Comparison of ENCODE assay signal across 8 mouse cellular contexts in the genomic region with DNA sequence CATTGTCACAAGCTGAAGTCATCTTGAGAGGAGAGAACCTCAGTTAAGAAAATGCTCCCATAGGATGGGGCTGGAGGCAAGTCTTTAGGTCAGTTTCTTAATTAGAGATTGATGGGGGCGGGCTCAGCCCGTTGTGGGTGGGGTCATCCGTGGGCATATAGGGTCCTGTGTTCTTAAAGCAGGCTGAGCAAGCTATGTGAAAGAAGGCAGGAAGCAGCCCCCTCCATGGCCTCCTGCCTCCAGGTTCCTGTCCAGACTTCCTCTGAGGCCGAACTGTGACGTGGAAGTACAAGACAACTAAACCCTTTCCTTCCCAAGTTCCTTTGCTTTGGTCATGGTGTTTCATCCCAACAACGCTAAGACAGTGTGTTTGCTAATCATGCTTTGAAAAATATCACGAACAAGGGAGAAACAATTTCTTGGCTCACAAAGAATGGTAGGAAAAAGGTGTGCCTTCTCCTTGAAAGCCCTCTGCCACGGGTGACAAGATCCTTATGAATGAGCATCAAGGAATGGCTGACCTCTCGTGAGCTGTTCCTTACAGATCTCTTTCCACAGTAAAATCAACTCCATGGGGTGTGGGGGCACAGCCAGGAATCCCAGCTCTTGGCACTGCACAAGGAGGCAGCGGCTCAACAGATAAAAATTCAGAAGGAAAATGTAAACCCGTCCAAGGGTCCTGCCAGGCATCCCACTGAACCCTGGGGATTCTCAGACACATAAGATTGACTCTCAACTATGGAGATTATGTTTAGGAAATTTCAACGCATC. TPM values are rescaled to one million over a fixed set of nuclear protein-coding genes. Genes with fewer than 3 reads are reported as not detected.
DNase-seq lines count a peak whose midpoint lies in the region; ATAC-seq lines count a peak whose summit lies in the region.

No protein-coding gene starts in this region.

- H3K9ac ChIP-seq in forebrain, embryonic 11.5 days (ENCODE audit: low read length) = peak overlapping the region; percentile 98
- peak overlapping the region; percentile 86 for H3K9ac ChIP-seq in midbrain, embryonic 12.5 days (replicated peaks)

- no peaks in the 10 kb centered on the region for H3K9me3 ChIP-seq in forebrain, embryonic 11.5 days (ENCODE audit: control insufficient read depth, low read length)
- H3K9me3 ChIP-seq in midbrain, embryonic 12.5 days = no peaks in the 10 kb centered on the region

- no peak for ATAC-seq in CD4-positive, CD25-positive, alpha-beta regulatory T cell, adult 4 months
- ATAC-seq in forebrain, embryonic 11.5 days (replicated peaks; ENCODE audit: low FRiP score) = no peak
- ATAC-seq in midbrain, embryonic 12.5 days (ENCODE audit: low FRiP score, low read depth) = no peak

- H3K4me2 ChIP-seq in forebrain, embryonic 11.5 days (ENCODE audit: low read depth, low read length, severe bottlenecking) = peak overlapping the region; percentile 86
- H3K4me2 ChIP-seq in midbrain, embryonic 12.5 days (replicated peaks) = peak overlapping the region; percentile 88

- no peaks in the 10 kb centered on the region for H3K27me3 ChIP-seq in forebrain, embryonic 11.5 days (ENCODE audit: control insufficient read depth, insufficient read depth, low read length)
- no peaks in the 10 kb centered on the region for H3K27me3 ChIP-seq in midbrain, embryonic 12.5 days

- DNase-seq in CD4-positive, CD25-positive, alpha-beta regulatory T cell, adult 2 months (ENCODE audit: low read depth, low spot score) = peak; percentile 19
- DNase-seq in 3134 (ENCODE audit: extremely low read depth, insufficient read length, low spot score) = peak; percentile 40
- DNase-seq in forebrain, embryonic 11.5 days (ENCODE audit: low spot score) = no peak
- DNase-seq in kidney, postnatal 10 days = peak; percentile 71
- DNase-seq in ovary, postnatal 36 days (ENCODE audit: low spot score) = no peak
- no peak for DNase-seq in left cerebral cortex, postnatal 36 days (ENCODE audit: low spot score in 2 of 2)

- no peak overlapping the region for H3K27ac ChIP-seq in forebrain, embryonic 11.5 days (ENCODE audit: low read depth, low read length)
- no peak overlapping the region for H3K27ac ChIP-seq in midbrain, embryonic 12.5 days (replicated peaks)

- intact Hi-C loops in left cerebral cortex, postnatal 36 days (cut with DNase I) = no loop called here

- H3K36me3 ChIP-seq in forebrain, embryonic 11.5 days (ENCODE audit: control insufficient read depth, insufficient read depth, low read length) = peaks cover 16% of the 10 kb centered on the region
- H3K36me3 ChIP-seq in midbrain, embryonic 12.5 days = peaks cover 40% of the 10 kb centered on the region

- H3K4me1 ChIP-seq in forebrain, embryonic 11.5 days (replicated peaks; ENCODE audit: control insufficient read depth, insufficient read depth, low read length) = peaks cover 16% of the 10 kb centered on the region
- peaks cover 36% of the 10 kb centered on the region for H3K4me1 ChIP-seq in midbrain, embryonic 12.5 days

- peak overlapping the region; percentile 92 for H3K4me3 ChIP-seq in forebrain, embryonic 11.5 days (ENCODE audit: low read depth, low read length)
- peak overlapping the region; percentile 78 for H3K4me3 ChIP-seq in midbrain, embryonic 12.5 days

- 27% methylated on average over 12 of the region's 12 CpGs for WGBS in forebrain, embryonic 11.5 days
- 23% methylated on average over 12 of the region's 12 CpGs for WGBS in midbrain, embryonic 12.5 days

RNA-seq across cellular contexts. Expression of a gene that starts 1.5 kb away (rescaled TPM):
- polyA plus RNA-seq in CD4-positive, CD25-positive, alpha-beta regulatory T cell, adult 4 months (2017; shearing (Covaris generic)) = 10 to 100 TPM; 17.5 to 18.6 TPM
- polyA plus RNA-seq in forebrain, embryonic 11.5 days (2014; fragmentation: Nextera tagmentation; extraction: Ambion mirVana) = 446 and 479 TPM in 2 replicates
- polyA plus RNA-seq in midbrain, embryonic 12.5 days (2016; fragmentation: Nextera tagmentation; extraction: Ambion mirVana) = 288 and 297 TPM in 2 replicates
- total RNA-seq in left cerebral cortex, postnatal 36 days (2021) = 1 to 10 TPM in 1 of 2 experiments, under 1 TPM in 1; 0.68 to 1.6 TPM

RNA-seq across cellular contexts. Expression of a gene that starts 47.3 kb away (rescaled TPM):
- 1 to 10 TPM; 1.1 to 1.2 TPM for polyA plus RNA-seq in CD4-positive, CD25-positive, alpha-beta regulatory T cell, adult 4 months (2017; shearing (Covaris generic))
- 42.5 and 44.5 TPM in 2 replicates for polyA plus RNA-seq in forebrain, embryonic 11.5 days (2014; fragmentation: Nextera tagmentation; extraction: Ambion mirVana)
- polyA plus RNA-seq in midbrain, embryonic 12.5 days (2016; fragmentation: Nextera tagmentation; extraction: Ambion mirVana) = 86.9 and 95.1 TPM in 2 replicates
- 100 to 1,000 TPM; 498 to 546 TPM for total RNA-seq in left cerebral cortex, postnatal 36 days (2021)

Comparison
In these comparisons a context has a peak if more than half of its experiments do, and no peak if none do; other contexts are left out.
1. DNase-seq: peak in CD4-positive, CD25-positive, alpha-beta regulatory T cell, adult 2 months (single experiment), 3134 (single experiment) and kidney, postnatal 10 days (single experiment); none in forebrain, embryonic 11.5 days (single experiment), ovary, postnatal 36 days (single experiment) and left cerebral cortex, postnatal 36 days (0 of 2).
2. RNA of a gene that starts 1.5 kb away (polyA plus RNA-seq): 446 to 479 TPM in forebrain, embryonic 11.5 days and 288 to 297 TPM in midbrain, embryonic 12.5 days; 17.5 to 18.6 TPM in CD4-positive, CD25-positive, alpha-beta regulatory T cell, adult 4 months; every median in the first group is over 10 times any median in the second.
3. RNA of a gene that starts 47.3 kb away (polyA plus RNA-seq): 86.9 to 95.1 TPM in midbrain, embryonic 12.5 days and 42.5 to 44.5 TPM in forebrain, embryonic 11.5 days; 1.1 to 1.2 TPM in CD4-positive, CD25-positive, alpha-beta regulatory T cell, adult 4 months; every median in the first group is over 10 times any median in the second.